Mouse (Mus musculus): ENCODE results near the gene Scaper. TPM values are rescaled to one million over a fixed set of nuclear protein-coding genes. Genes with fewer than 3 reads are reported as not detected.

Scaper gene
- polyA plus RNA-seq, 1 experiment: 4.0 TPM

DNA sequence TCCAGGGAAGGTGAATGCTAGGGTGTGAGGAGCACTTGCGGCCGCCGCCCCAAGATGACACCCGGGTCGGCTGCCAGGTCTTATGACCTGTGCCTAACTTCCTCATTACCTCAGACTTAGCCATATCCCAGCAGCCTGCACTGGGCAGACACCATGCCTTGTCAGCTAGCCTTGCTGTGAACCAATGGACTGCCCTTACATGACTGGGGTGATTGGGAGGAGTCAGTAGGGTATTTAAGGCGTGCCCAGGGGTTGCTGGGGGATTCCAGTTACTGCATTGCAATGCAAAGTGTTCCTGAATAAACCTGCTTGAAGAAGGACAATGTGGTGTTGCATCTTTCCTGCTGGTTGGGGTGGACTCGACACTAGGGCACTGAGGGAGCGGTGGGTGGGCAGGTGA lies 148.5 kb downstream of the Scaper start:
- DNase-seq (ENCODE audit: low read depth in 1 of 2, low spot score in 2 of 2): no peak
- TF ChIP-seq CTCF (IDR thresholded peaks at IDR 0.05; ENCODE audit: extremely low read depth, insufficient read depth, insufficient read length, insufficient replicate concordance) (no peak), POLR2A (IDR thresholded peaks at IDR 0.05; ENCODE audit: low read depth, low read length) (no peak)
- no peaks in the 10 kb centered on the region for H3K4me1 ChIP-seq (ENCODE audit: control insufficient read depth, insufficient read depth, insufficient read length)
- no peaks in the 10 kb centered on the region for H3K36me3 ChIP-seq (ENCODE audit: control insufficient read depth, insufficient read depth, low read length)
- no peak overlapping the region for H3K4me3 ChIP-seq (ENCODE audit: extremely low read depth, insufficient read depth, insufficient read length)
- no peak overlapping the region for H3K27ac ChIP-seq (ENCODE audit: insufficient read depth, low read length)
- no peaks in the 10 kb centered on the region for H3K27me3 ChIP-seq (ENCODE audit: control insufficient read depth, insufficient read depth, low read length)
- WGBS: 86% methylated on average over 8 of the region's 8 CpGs

DNA sequence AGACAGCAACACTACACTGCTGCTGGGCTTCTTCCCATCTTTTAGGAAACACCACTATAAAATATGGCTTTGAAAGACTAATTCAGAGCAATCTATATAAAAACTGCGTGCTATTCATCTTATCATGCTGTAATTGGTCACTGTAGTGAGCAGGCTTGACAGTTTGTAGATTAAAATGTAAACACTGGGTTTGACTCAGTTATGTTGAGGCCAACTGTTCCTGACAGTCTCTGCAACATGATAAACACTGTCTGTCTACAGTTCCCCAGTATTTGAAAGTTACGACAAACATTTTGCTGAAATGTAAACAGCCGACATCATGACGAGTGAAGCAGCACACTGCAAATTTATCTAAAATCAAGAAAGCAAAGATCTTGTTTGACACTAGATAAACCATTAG lies 225.9 kb downstream of the Scaper start:
- Histone ChIP-seq H3K27me3 (ENCODE audit: control insufficient read depth, insufficient read depth, low read length) (no peaks in the 10 kb centered on the region), H3K4me1 (ENCODE audit: control insufficient read depth, insufficient read depth, insufficient read length) (no peaks in the 10 kb centered on the region), H3K36me3 (ENCODE audit: control insufficient read depth, insufficient read depth, low read length) (0 out of 2 replicates have a peak, but pooled peaks cover 1% of the 10 kb centered on the region), H3K27ac (ENCODE audit: insufficient read depth, low read length) (no peak overlapping the region), H3K4me3 (ENCODE audit: extremely low read depth, insufficient read depth, insufficient read length) (no peak overlapping the region)
- 90% methylated on average over 4 of the region's 4 CpGs for WGBS
- no peak for DNase-seq (ENCODE audit: low read depth in 1 of 2, low spot score in 2 of 2)
- TF ChIP-seq POLR2A (IDR thresholded peaks at IDR 0.05; ENCODE audit: low read depth, low read length) (no peak), CTCF (IDR thresholded peaks at IDR 0.05; ENCODE audit: extremely low read depth, insufficient read depth, insufficient read length, insufficient replicate concordance) (no peak)

DNA sequence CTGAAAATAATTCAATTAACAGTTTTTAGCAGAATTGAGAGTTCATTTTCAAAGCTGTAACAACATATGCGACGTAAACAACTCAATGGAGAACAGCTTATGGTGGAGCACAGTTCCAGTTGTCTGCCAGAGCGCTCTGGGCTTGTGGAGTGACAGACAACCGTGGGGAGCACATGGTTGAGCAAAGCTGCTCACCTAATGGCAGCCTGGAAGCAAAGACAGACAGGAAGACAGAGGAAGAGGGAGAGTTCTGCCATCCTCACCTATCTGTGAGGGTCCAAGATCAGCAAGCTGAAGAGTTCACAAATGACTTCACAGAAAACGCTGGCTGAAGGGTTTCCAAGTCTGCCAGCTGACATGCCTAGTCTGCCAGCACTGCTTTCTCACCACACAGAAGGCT lies 227.4 kb downstream of the Scaper start:
- Histone ChIP-seq H3K4me3 (ENCODE audit: extremely low read depth, insufficient read depth, insufficient read length) (no peak overlapping the region), H3K36me3 (ENCODE audit: control insufficient read depth, insufficient read depth, low read length) (0 out of 2 replicates have a peak, but pooled peaks cover 1% of the 10 kb centered on the region), H3K27ac (ENCODE audit: insufficient read depth, low read length) (no peak overlapping the region), H3K27me3 (ENCODE audit: control insufficient read depth, insufficient read depth, low read length) (no peaks in the 10 kb centered on the region), H3K4me1 (ENCODE audit: control insufficient read depth, insufficient read depth, insufficient read length) (no peaks in the 10 kb centered on the region)
- TF ChIP-seq CTCF (IDR thresholded peaks at IDR 0.05; ENCODE audit: extremely low read depth, insufficient read depth, insufficient read length, insufficient replicate concordance) (no peak), POLR2A (IDR thresholded peaks at IDR 0.05; ENCODE audit: low read depth, low read length) (no peak)
- 80% methylated on average over 5 of the region's 5 CpGs for WGBS
- no peak for DNase-seq (ENCODE audit: low read depth in 1 of 2, low spot score in 2 of 2)

DNA sequence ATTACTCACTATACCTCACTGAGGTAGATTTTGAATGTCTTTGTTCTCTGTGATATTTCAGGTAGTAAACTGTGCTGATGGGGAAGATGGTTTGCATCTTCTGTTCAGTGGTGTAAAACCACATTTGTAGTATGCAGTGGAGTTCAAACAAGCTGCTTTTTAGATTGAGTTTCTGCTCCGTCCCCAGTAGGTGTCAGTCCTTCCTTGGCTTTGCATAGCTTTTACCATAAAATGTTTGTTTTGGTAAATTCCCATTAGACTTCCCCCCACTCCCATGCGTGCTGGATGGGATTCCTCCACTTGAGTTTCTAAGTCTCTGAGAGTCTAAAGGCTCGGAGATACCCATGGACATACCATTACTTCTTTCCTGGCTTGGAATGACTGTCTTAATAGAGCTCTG lies 231.3 kb downstream of the Scaper start:
- TF ChIP-seq POLR2A (IDR thresholded peaks at IDR 0.05; ENCODE audit: low read depth, low read length): no peak
- TF ChIP-seq CTCF (IDR thresholded peaks at IDR 0.05; ENCODE audit: extremely low read depth, insufficient read depth, insufficient read length, insufficient replicate concordance): no peak

DNA sequence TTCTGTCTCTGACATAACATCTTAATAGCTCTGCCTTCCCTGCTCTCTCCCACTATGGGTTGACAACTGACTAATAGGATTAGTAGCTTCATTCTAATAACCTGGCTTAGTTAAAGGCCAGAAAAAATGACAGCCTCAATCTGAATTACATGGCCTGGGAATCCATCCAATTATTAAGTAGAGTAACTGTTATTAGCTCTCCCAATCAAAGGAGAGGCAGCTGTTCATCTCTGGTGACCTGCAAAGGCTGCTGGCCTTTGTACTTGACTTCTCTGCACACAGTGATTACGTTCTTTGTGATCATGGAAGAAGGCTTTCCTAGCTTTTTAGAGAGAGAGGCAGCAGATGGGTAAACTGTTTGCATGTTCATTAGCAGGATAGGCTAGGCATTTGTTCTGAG lies 242.6 kb downstream of the Scaper start:
- Histone ChIP-seq H3K4me3 (ENCODE audit: extremely low read depth, insufficient read depth, insufficient read length) (no peak overlapping the region), H3K27ac (ENCODE audit: insufficient read depth, low read length) (no peak overlapping the region), H3K4me1 (ENCODE audit: control insufficient read depth, insufficient read depth, insufficient read length) (no peaks in the 10 kb centered on the region), H3K36me3 (ENCODE audit: control insufficient read depth, insufficient read depth, low read length) (no peaks in the 10 kb centered on the region; the same call in 1 of the 2 replicates), H3K27me3 (ENCODE audit: control insufficient read depth, insufficient read depth, low read length) (no peaks in the 10 kb centered on the region)
- WGBS: 89% methylated on average over 1 of the region's 1 CpGs
- TF ChIP-seq CTCF (IDR thresholded peaks at IDR 0.05; ENCODE audit: extremely low read depth, insufficient read depth, insufficient read length, insufficient replicate concordance): no peak
- no peak for TF ChIP-seq POLR2A (IDR thresholded peaks at IDR 0.05; ENCODE audit: low read depth, low read length)
- no peak for DNase-seq (ENCODE audit: low read depth in 1 of 2, low spot score in 2 of 2)

More for the DNA sequence above, 231.3 kb downstream of the Scaper start:
- Histone ChIP-seq H3K27me3 (ENCODE audit: control insufficient read depth, insufficient read depth, low read length) (no peaks in the 10 kb centered on the region), H3K27ac (ENCODE audit: insufficient read depth, low read length) (no peak overlapping the region), H3K4me1 (ENCODE audit: control insufficient read depth, insufficient read depth, insufficient read length) (no peaks in the 10 kb centered on the region), H3K4me3 (ENCODE audit: extremely low read depth, insufficient read depth, insufficient read length) (no peak overlapping the region), H3K36me3 (ENCODE audit: control insufficient read depth, insufficient read depth, low read length) (0 out of 2 replicates have a peak, but pooled peaks cover 1% of the 10 kb centered on the region)
- DNase-seq (ENCODE audit: low read depth in 1 of 2, low spot score in 2 of 2): no peak
- WGBS: 78% methylated on average over 3 of the region's 3 CpGs

DNA sequence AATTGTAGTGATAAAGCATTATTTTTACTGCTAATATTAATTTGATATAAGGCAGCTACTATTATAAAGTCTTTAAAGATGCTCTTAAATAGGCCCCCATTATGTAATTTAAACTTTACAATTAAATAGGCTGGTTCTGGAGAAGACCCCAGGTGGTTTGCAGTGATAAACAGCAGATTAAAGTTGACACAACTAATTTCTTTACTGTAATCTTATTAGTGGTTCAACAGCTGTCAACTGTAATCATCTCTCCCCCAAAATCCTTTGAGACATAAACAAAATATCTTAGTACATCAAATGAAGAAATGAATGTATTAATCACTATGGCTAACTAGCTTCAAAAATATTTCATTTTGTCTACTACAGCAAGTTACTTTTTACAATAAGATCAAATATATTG lies 260.8 kb downstream of the Scaper start:
- Histone ChIP-seq H3K36me3 (ENCODE audit: control insufficient read depth, insufficient read depth, low read length) (no peaks in the 10 kb centered on the region), H3K27me3 (ENCODE audit: control insufficient read depth, insufficient read depth, low read length) (no peaks in the 10 kb centered on the region), H3K27ac (ENCODE audit: insufficient read depth, low read length) (no peak overlapping the region), H3K4me1 (ENCODE audit: control insufficient read depth, insufficient read depth, insufficient read length) (no peaks in the 10 kb centered on the region), H3K4me3 (ENCODE audit: extremely low read depth, insufficient read depth, insufficient read length) (no peak overlapping the region)
- DNase-seq (ENCODE audit: low read depth in 1 of 2, low spot score in 2 of 2): no peak
- TF ChIP-seq POLR2A (IDR thresholded peaks at IDR 0.05; ENCODE audit: low read depth, low read length) (no peak), CTCF (IDR thresholded peaks at IDR 0.05; ENCODE audit: extremely low read depth, insufficient read depth, insufficient read length, insufficient replicate concordance) (no peak)

DNA sequence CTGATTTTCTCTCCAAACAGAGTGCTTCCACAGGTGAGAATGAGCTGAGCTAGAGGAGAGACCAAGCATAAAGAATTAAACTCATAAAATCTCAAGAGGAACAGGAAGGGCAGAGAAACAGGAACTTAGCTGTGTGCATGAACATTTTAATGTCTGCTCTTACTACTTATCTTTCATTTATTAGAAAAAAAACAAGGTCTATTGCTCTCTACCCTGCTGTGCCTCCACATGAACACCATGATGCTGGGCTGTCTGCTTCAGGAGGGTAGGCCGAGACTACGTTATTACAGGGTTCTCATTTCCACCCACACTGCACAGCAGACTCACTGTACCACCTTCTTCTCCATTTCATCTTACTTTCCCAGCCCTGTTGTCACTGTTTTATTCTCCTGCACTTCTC lies 291.5 kb downstream of the Scaper start:
- WGBS: 89% methylated on average over 2 of the region's 2 CpGs
- no peaks in the 10 kb centered on the region for H3K27me3 ChIP-seq (ENCODE audit: control insufficient read depth, insufficient read depth, low read length)
- no peaks in the 10 kb centered on the region for H3K36me3 ChIP-seq (ENCODE audit: control insufficient read depth, insufficient read depth, low read length)
- H3K4me3 ChIP-seq (ENCODE audit: extremely low read depth, insufficient read depth, insufficient read length): no peak overlapping the region
- no peak overlapping the region for H3K27ac ChIP-seq (ENCODE audit: insufficient read depth, low read length)
- no peak for TF ChIP-seq CTCF (IDR thresholded peaks at IDR 0.05; ENCODE audit: extremely low read depth, insufficient read depth, insufficient read length, insufficient replicate concordance)
- no peak for TF ChIP-seq POLR2A (IDR thresholded peaks at IDR 0.05; ENCODE audit: low read depth, low read length)
- H3K4me1 ChIP-seq (ENCODE audit: control insufficient read depth, insufficient read depth, insufficient read length): peaks cover 3% of the 10 kb centered on the region; the same call in 1 of the 2 replicates
- no peak for DNase-seq (ENCODE audit: low read depth in 1 of 2, low spot score in 2 of 2)

Data from spleen, adult 2 months (tissue).